In the genomic region with DNA sequence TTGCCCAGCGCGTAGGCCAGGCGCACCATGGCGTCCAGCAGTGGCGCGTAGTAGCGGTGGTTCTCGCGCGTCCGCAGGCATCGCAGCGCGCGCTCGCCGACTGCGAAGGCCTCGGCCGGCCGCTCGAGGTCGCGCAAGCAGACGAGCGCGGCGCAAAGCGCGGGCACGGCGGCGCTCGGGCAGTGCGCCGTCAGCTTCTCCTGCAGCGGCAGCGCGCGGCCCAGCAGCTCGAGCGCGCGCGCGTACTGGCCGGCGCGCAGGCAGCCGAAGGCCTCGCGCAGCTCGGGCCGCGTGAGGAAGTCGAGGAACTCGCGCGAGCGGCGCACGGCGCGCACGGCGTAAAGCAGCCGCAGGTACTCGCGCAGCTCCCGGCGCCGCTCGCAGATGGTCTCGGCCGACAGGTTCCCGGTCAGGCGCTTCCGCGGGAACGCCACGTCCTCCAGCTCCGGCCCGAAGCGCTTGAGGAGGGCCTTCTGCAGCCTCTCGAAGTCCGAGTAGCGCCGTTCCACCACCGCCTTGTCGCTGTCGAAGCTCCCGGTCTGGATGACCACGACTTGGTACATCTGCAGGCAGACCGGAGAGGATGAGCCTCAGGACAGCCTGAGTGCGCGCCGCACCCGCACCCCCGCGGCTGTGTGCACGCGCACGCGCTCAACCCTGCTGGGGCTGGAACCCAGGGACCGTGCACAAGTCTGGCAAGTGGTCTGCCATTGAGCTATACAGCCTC, we compare ENCODE assay signal across 8 mouse cellular contexts. TPM values are rescaled to one million over a fixed set of nuclear protein-coding genes. Genes with fewer than 3 reads are reported as not detected.
DNase-seq lines count a peak whose midpoint lies in the region; ATAC-seq and TF ChIP-seq lines count a peak whose summit lies in the region.

No protein-coding gene starts in this region.

- H3K4me2 ChIP-seq in forebrain, embryonic 15.5 days (replicated peaks), result peak overlapping the region; percentile 85
- H3K4me2 ChIP-seq in liver, embryonic 15.5 days, result peak overlapping the region; percentile 65

- peaks cover 11% of the 10 kb centered on the region; the same call in 1 of the 2 replicates for H3K9me3 ChIP-seq in E14TG2a.4 (ENCODE audit: low read length)
- H3K9me3 ChIP-seq in forebrain, embryonic 15.5 days, result no peaks in the 10 kb centered on the region
- no peaks in the 10 kb centered on the region for H3K9me3 ChIP-seq in liver, embryonic 15.5 days (replicated peaks)

- WGBS in forebrain, embryonic 15.5 days, result under 1% methylated on average over 105 of the region's 105 CpGs
- WGBS in liver, embryonic 15.5 days (ENCODE audit: insufficient replicate concordance), result 1% methylated on average over 87 of the region's 105 CpGs

- H3K27me3 ChIP-seq in E14TG2a.4 (ENCODE audit: insufficient read depth, low read length), result peaks cover 56% of the 10 kb centered on the region
- H3K27me3 ChIP-seq in forebrain, embryonic 15.5 days, result peaks cover 6% of the 10 kb centered on the region; the same call in 1 of the 2 replicates
- H3K27me3 ChIP-seq in liver, embryonic 15.5 days, result peaks cover 36% of the 10 kb centered on the region

- DNase-seq in cerebellum, adult 11 months, result peak; percentile 78
- peak; percentile 77 to 78 for DNase-seq in heart, postnatal 10 days
- peak; percentile 83 to 92 for DNase-seq in kidney, postnatal 4 days
- peak; percentile 70 for DNase-seq in ovary, adult 18-20 months (ENCODE audit: low spot score)
- peak; percentile 61 for DNase-seq in yolk sac, embryonic 10.5 days (ENCODE audit: low spot score)

- peak overlapping the region; percentile 76 for H3K27ac ChIP-seq in forebrain, embryonic 15.5 days (replicated peaks)
- H3K27ac ChIP-seq in liver, embryonic 15.5 days (replicated peaks), result no peak overlapping the region

- peaks cover 14% of the 10 kb centered on the region; the same call in 1 of the 2 replicates for H3K4me1 ChIP-seq in E14TG2a.4 (replicated peaks; ENCODE audit: low read depth, low read length)
- peaks cover 13% of the 10 kb centered on the region for H3K4me1 ChIP-seq in forebrain, embryonic 15.5 days
- peaks cover 11% of the 10 kb centered on the region for H3K4me1 ChIP-seq in liver, embryonic 15.5 days (replicated peaks)

- ATAC-seq in forebrain, embryonic 15.5 days (replicated peaks), result peak; percentile 86
- ATAC-seq in liver, embryonic 15.5 days (ENCODE audit: insufficient read depth), result peak; percentile 52

- no peak for TF ChIP-seq CTCF in E14TG2a.4 (conservative IDR thresholded peaks at IDR 0.05; ENCODE audit: low read length)

- H3K4me3 ChIP-seq in E14TG2a.4 (replicated peaks; ENCODE audit: low read length), result peak overlapping the region; percentile 81
- peak overlapping the region; percentile 51 for H3K4me3 ChIP-seq in forebrain, embryonic 15.5 days
- H3K4me3 ChIP-seq in liver, embryonic 15.5 days (replicated peaks), result peak overlapping the region; percentile 41

- H3K36me3 ChIP-seq in E14TG2a.4 (ENCODE audit: insufficient read depth, low read length), result no peaks in the 10 kb centered on the region
- no peaks in the 10 kb centered on the region for H3K36me3 ChIP-seq in forebrain, embryonic 15.5 days
- H3K36me3 ChIP-seq in liver, embryonic 15.5 days (replicated peaks), result peaks cover 5% of the 10 kb centered on the region; the same call in 1 of the 2 replicates

- intact Hi-C loops in heart, postnatal 10 days (cut with DNase I), result loop anchor here (5.0 kb wide), 1 partner anchor 430 kb away; a partner anchor contains a TSS

- peak overlapping the region; percentile 56 for H3K9ac ChIP-seq in forebrain, embryonic 15.5 days (replicated peaks)
- H3K9ac ChIP-seq in liver, embryonic 15.5 days, result no peak overlapping the region

RNA-seq across cellular contexts. Expression of a gene that starts 8.5 kb away (rescaled TPM):
- 0.81 and 1.2 TPM in 2 replicates for polyA plus RNA-seq in forebrain, embryonic 15.5 days (2015; fragmentation: Nextera tagmentation; extraction: Ambion mirVana)
- 1 to 10 TPM; 1.5 to 2.0 TPM for total RNA-seq in heart, postnatal 10 days (2021)
- polyA plus RNA-seq in liver, embryonic 15.5 days (2015; fragmentation: Nextera tagmentation; extraction: Ambion mirVana), result 4.3 and 4.8 TPM in 2 replicates

RNA-seq across cellular contexts. Expression of a gene that starts 19.7 kb away (rescaled TPM):
- 0.15 and 0.20 TPM in 2 replicates for polyA plus RNA-seq in forebrain, embryonic 15.5 days (2015; fragmentation: Nextera tagmentation; extraction: Ambion mirVana)
- total RNA-seq in heart, postnatal 10 days (2021), result 1 to 10 TPM; 1.0 to 1.4 TPM
- 0.08 and 0.09 TPM in 2 replicates for polyA plus RNA-seq in liver, embryonic 15.5 days (2015; fragmentation: Nextera tagmentation; extraction: Ambion mirVana)
